In the genomic region with DNA sequence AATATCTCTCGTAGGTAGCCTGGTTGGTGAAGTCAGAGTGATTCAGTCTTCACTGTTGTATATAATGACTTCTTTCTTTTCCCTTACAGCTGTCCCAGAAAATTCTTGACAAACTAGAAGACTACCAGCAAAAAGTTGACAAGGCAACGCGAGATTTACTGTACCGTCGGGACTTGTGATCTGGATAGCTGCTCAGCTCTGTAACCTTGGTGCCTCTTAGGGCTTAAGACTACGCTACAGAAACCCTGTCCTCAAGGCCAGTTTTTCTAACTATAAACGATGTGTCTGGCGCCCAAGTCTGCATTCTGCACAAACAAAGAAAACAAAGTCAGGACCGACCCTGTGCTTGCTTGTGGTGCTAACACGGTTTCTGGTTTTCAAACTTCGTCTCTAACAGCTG, we compare ENCODE assay signal across 20 mouse cellular contexts. TPM values are rescaled to one million over a fixed set of nuclear protein-coding genes. Genes with fewer than 3 reads are reported as not detected.
"Had no signal": no experiment of that assay in that cellular context is flagged by ENCODE, and none has a peak within 500 bp of the region (broad histone marks: within the 10 kb centered on the region; RNA-seq: fewer than 3 reads in every experiment).

No protein-coding gene starts in this region.

- H3K9ac ChIP-seq: limb, embryonic 12.5 days; limb, embryonic 15.5 days; liver, embryonic 14.5 days; liver, postnatal 0 days; lung, embryonic 14.5 days; midbrain, embryonic 12.5 days; midbrain, embryonic 15.5 days; neural tube, embryonic 12.5 days; neural tube, embryonic 15.5 days had no signal

- H3K4me3 ChIP-seq: limb, embryonic 12.5 days; limb, embryonic 15.5 days; midbrain, embryonic 12.5 days; midbrain, embryonic 15.5 days; neural tube, embryonic 12.5 days; neural tube, embryonic 15.5 days had no signal

- H3K27me3 ChIP-seq: limb, embryonic 12.5 days; limb, embryonic 15.5 days; midbrain, embryonic 12.5 days; midbrain, embryonic 15.5 days; neural tube, embryonic 12.5 days; neural tube, embryonic 15.5 days had no signal

- H3K27ac ChIP-seq: limb, embryonic 12.5 days; limb, embryonic 15.5 days; liver, embryonic 14.5 days; macrophage; midbrain, embryonic 12.5 days; midbrain, embryonic 15.5 days; neural tube, embryonic 12.5 days; neural tube, embryonic 15.5 days had no signal

- H3K4me1 ChIP-seq: limb, embryonic 12.5 days; limb, embryonic 15.5 days; midbrain, embryonic 12.5 days; midbrain, embryonic 15.5 days; neural tube, embryonic 12.5 days; neural tube, embryonic 15.5 days had no signal

- DNase-seq: kidney, adult 9 months; kidney, postnatal 14 days; kidney, postnatal 4 days; left cerebral cortex, postnatal 4 days; liver, postnatal 0 days; lung, embryonic 14.5 days; retina, postnatal 1 day; right cerebral cortex, postnatal 25 days; spleen, adult 18-20 months; thymus, adult 18-20 months; thymus, postnatal 36 days had no signal

RNA-seq across cellular contexts. Expression of gene Agbl2, which starts 47.2 kb away (rescaled TPM):
- total RNA-seq: megakaryocyte, adult 5-6 weeks had no signal
- polyA plus RNA-seq: liver, postnatal 0 days; macrophage had no signal
